Mouse (Mus musculus): ENCODE results near the gene Gm21834. TPM values are rescaled to one million over a fixed set of nuclear protein-coding genes. Genes with fewer than 3 reads are reported as not detected.

Gene Gm21834
- not detected in 2 replicates for polyA plus RNA-seq (2014; fragmentation: Nextera tagmentation; extraction: Ambion mirVana)

DNA sequence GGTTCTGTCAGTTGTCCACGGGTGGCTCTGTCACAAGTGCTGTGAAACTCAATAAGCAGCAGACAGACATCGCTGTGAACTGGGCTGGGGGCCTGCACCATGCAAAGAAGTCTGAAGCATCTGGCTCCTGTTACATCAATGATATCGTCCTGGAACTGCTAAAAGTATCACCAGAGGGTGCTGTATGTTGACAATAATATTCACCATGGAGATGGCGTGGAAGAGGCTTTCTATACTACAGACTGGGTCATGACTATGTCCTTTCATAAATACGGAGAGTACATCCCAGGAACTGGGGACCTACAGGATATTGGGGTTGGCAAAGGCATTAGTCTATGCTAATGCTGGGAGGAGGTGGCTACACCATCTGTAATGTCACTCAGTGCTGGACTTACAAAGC is at the start of gene Gm21834:
TSS of gene Gm21834 (minus strand) at position 101 of the 400 bp plus-strand sequence.
- no peak within 1 kb of the TSS for H3K4me2 ChIP-seq
- no peaks in the 10 kb centered on the region for H3K27me3 ChIP-seq (ENCODE audit: control insufficient read depth, insufficient read depth, low read length)
- H3K9ac ChIP-seq (ENCODE audit: low read depth, low read length), result no peak within 1 kb of the TSS
- no peaks in the 10 kb centered on the region for H3K36me3 ChIP-seq (ENCODE audit: control insufficient read depth, insufficient read depth, low read length)
- H3K4me3 ChIP-seq (ENCODE audit: low read depth, low read length), result no peak within 1 kb of the TSS
- no peaks in the 10 kb centered on the region for H3K9me3 ChIP-seq (replicated peaks; ENCODE audit: control insufficient read depth, low read length)
- H3K27ac ChIP-seq (ENCODE audit: low read depth, low read length), result no peak within 1 kb of the TSS
- H3K4me1 ChIP-seq (ENCODE audit: control insufficient read depth, insufficient read depth, low read length), result no peaks in the 10 kb centered on the region
- WGBS (ENCODE audit: insufficient replicate concordance), result 70% methylated on average over 5 of the region's 5 CpGs
- no peak for ATAC-seq (replicated peaks; ENCODE audit: insufficient number of reproducible peaks, low FRiP score, low TSS enrichment)

- Histone ChIP-seq H3K36me3 (ENCODE audit: control insufficient read depth, insufficient read depth, low read length) (no peaks in the 10 kb centered on the region), H3K27me3 (ENCODE audit: control insufficient read depth, insufficient read depth, low read length) (no peaks in the 10 kb centered on the region), H3K27ac (ENCODE audit: low read depth, low read length) (no peak overlapping the region), H3K9me3 (replicated peaks; ENCODE audit: control insufficient read depth, low read length) (no peaks in the 10 kb centered on the region), H3K4me3 (ENCODE audit: low read depth, low read length) (no peak overlapping the region), H3K4me2 (no peak overlapping the region), H3K9ac (ENCODE audit: low read depth, low read length) (no peak overlapping the region), H3K4me1 (ENCODE audit: control insufficient read depth, insufficient read depth, low read length) (no peaks in the 10 kb centered on the region)
- ATAC-seq (replicated peaks; ENCODE audit: insufficient number of reproducible peaks, low FRiP score, low TSS enrichment), result no peak
- 84% methylated on average over 1 of the region's 1 CpGs for WGBS (ENCODE audit: insufficient replicate concordance)
These were observed 46.3 kb upstream of the Gm21834 start for GRCm38 (mm10) chr17:57788161-57788799.

- Histone ChIP-seq H3K9me3 (replicated peaks; ENCODE audit: control insufficient read depth, low read length) (no peaks in the 10 kb centered on the region), H3K36me3 (ENCODE audit: control insufficient read depth, insufficient read depth, low read length) (no peaks in the 10 kb centered on the region), H3K4me2 (no peak overlapping the region), H3K27ac (ENCODE audit: low read depth, low read length) (no peak overlapping the region), H3K4me3 (ENCODE audit: low read depth, low read length) (no peak overlapping the region), H3K27me3 (ENCODE audit: control insufficient read depth, insufficient read depth, low read length) (no peaks in the 10 kb centered on the region), H3K9ac (ENCODE audit: low read depth, low read length) (no peak overlapping the region), H3K4me1 (ENCODE audit: control insufficient read depth, insufficient read depth, low read length) (no peaks in the 10 kb centered on the region)
- 17% methylated on average over 4 of the region's 4 CpGs for WGBS (ENCODE audit: insufficient replicate concordance)
- ATAC-seq (replicated peaks; ENCODE audit: insufficient number of reproducible peaks, low FRiP score, low TSS enrichment), result no peak
These were observed 28.9 kb upstream of the Gm21834 start for GRCm38 (mm10) chr17:57770904-57771303.

- Histone ChIP-seq H3K4me1 (ENCODE audit: control insufficient read depth, insufficient read depth, low read length) (no peaks in the 10 kb centered on the region), H3K4me2 (no peak within 1 kb of the TSS), H3K36me3 (ENCODE audit: control insufficient read depth, insufficient read depth, low read length) (no peaks in the 10 kb centered on the region), H3K27ac (ENCODE audit: low read depth, low read length) (no peak within 1 kb of the TSS), H3K9me3 (replicated peaks; ENCODE audit: control insufficient read depth, low read length) (no peaks in the 10 kb centered on the region), H3K4me3 (ENCODE audit: low read depth, low read length) (no peak within 1 kb of the TSS), H3K9ac (ENCODE audit: low read depth, low read length) (no peak within 1 kb of the TSS), H3K27me3 (ENCODE audit: control insufficient read depth, insufficient read depth, low read length) (no peaks in the 10 kb centered on the region)
- peak; percentile 71; the same call in 1 of the 2 replicates for ATAC-seq (replicated peaks; ENCODE audit: insufficient number of reproducible peaks, low FRiP score, low TSS enrichment)
- WGBS (ENCODE audit: insufficient replicate concordance), result 21% methylated on average over 26 of the region's 26 CpGs
These were observed 26.9 kb upstream of the Gm21834 start, which contains the start of gene Cntnap5c for GRCm38 (mm10) chr17:57768622-57769610. Cntnap5c (plus strand) TSS chr17:57769570.

DNA sequence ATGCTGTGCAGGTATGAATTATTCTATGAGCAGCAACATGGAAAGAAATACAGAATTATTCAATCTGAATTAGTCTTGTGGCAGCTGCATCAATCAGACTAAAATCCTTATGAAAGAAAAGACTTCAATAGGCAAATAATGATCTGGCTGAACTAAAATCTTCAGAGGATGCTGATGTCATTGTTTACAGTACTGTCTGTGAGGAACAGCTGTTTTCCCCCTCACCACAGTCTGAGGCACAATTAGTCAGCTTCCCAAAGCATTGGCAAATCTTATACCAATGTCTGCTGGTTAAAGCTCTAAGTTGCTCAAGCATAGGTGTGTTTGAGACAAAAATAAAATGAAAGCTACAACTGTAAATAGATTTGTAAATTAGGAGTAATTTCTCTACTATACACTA is 25.3 kb upstream of the Gm21834 start:
- Histone ChIP-seq H3K4me3 (ENCODE audit: low read depth, low read length) (no peak overlapping the region), H3K9ac (ENCODE audit: low read depth, low read length) (no peak overlapping the region), H3K9me3 (replicated peaks; ENCODE audit: control insufficient read depth, low read length) (no peaks in the 10 kb centered on the region), H3K4me1 (ENCODE audit: control insufficient read depth, insufficient read depth, low read length) (no peaks in the 10 kb centered on the region), H3K27me3 (ENCODE audit: control insufficient read depth, insufficient read depth, low read length) (no peaks in the 10 kb centered on the region), H3K36me3 (ENCODE audit: control insufficient read depth, insufficient read depth, low read length) (no peaks in the 10 kb centered on the region), H3K27ac (ENCODE audit: low read depth, low read length) (no peak overlapping the region), H3K4me2 (no peak overlapping the region)
- no peak for ATAC-seq (replicated peaks; ENCODE audit: insufficient number of reproducible peaks, low FRiP score, low TSS enrichment)

DNA sequence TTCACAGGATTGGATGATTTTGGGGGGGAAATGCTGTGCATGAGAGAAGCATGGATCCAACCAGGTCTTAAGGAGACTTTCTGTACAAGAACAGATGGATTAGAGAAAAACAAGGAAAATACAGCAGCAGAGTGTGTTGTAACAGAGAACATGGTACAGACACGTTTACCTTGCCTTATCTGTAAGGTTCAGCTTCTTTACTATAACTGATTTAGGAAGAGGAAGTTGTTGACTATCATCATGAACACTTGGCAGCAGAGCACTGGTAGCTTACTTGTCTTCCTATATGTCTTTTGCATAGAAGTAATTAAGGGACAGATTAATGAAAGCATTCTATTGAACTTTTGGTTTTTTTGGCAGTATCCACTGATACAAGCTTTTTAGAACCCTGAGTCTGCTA is 16.0 kb upstream of the Gm21834 start:
- Histone ChIP-seq H3K9ac (ENCODE audit: low read depth, low read length) (no peak overlapping the region), H3K4me3 (ENCODE audit: low read depth, low read length) (no peak overlapping the region), H3K4me1 (ENCODE audit: control insufficient read depth, insufficient read depth, low read length) (no peaks in the 10 kb centered on the region), H3K27ac (ENCODE audit: low read depth, low read length) (no peak overlapping the region), H3K9me3 (replicated peaks; ENCODE audit: control insufficient read depth, low read length) (no peaks in the 10 kb centered on the region), H3K27me3 (ENCODE audit: control insufficient read depth, insufficient read depth, low read length) (no peaks in the 10 kb centered on the region), H3K36me3 (ENCODE audit: control insufficient read depth, insufficient read depth, low read length) (no peaks in the 10 kb centered on the region), H3K4me2 (no peak overlapping the region)
- ATAC-seq (replicated peaks; ENCODE audit: insufficient number of reproducible peaks, low FRiP score, low TSS enrichment), result no peak
- WGBS (ENCODE audit: insufficient replicate concordance), result 56% methylated on average over 1 of the region's 1 CpGs

GRCm38 (mm10) chr17:57694791-57695190 is 47.2 kb downstream of the Gm21834 start:
- Histone ChIP-seq H3K9ac (ENCODE audit: low read depth, low read length) (no peak overlapping the region), H3K27ac (ENCODE audit: low read depth, low read length) (no peak overlapping the region), H3K4me1 (ENCODE audit: control insufficient read depth, insufficient read depth, low read length) (no peaks in the 10 kb centered on the region), H3K4me3 (ENCODE audit: low read depth, low read length) (no peak overlapping the region), H3K9me3 (replicated peaks; ENCODE audit: control insufficient read depth, low read length) (peaks cover 3% of the 10 kb centered on the region; the same call in 1 of the 2 replicates), H3K36me3 (ENCODE audit: control insufficient read depth, insufficient read depth, low read length) (no peaks in the 10 kb centered on the region), H3K4me2 (no peak overlapping the region), H3K27me3 (ENCODE audit: control insufficient read depth, insufficient read depth, low read length) (no peaks in the 10 kb centered on the region)
- no peak for ATAC-seq (replicated peaks; ENCODE audit: insufficient number of reproducible peaks, low FRiP score, low TSS enrichment)
- 64% methylated on average over 3 of the region's 3 CpGs for WGBS (ENCODE audit: insufficient replicate concordance)
